Mouse (Mus musculus) CD4-positive, CD25-positive, alpha-beta regulatory T cell, adult 9 weeks (primary cell): ENCODE results near the gene 3425401B19Rik. TPM values are rescaled to one million over a fixed set of nuclear protein-coding genes. Genes with fewer than 3 reads are reported as not detected.

Experiments
- polyA plus RNA-seq: library from polyadenylated mRNA; unstranded; fragments of 100-300 nt; shearing (Covaris generic); gene quantifications from one replicate; pipeline ENCODE4 v1.2.1, GENCODE M21; 2017

The 3425401B19Rik gene
- polyA plus RNA-seq = not detected

DNA sequence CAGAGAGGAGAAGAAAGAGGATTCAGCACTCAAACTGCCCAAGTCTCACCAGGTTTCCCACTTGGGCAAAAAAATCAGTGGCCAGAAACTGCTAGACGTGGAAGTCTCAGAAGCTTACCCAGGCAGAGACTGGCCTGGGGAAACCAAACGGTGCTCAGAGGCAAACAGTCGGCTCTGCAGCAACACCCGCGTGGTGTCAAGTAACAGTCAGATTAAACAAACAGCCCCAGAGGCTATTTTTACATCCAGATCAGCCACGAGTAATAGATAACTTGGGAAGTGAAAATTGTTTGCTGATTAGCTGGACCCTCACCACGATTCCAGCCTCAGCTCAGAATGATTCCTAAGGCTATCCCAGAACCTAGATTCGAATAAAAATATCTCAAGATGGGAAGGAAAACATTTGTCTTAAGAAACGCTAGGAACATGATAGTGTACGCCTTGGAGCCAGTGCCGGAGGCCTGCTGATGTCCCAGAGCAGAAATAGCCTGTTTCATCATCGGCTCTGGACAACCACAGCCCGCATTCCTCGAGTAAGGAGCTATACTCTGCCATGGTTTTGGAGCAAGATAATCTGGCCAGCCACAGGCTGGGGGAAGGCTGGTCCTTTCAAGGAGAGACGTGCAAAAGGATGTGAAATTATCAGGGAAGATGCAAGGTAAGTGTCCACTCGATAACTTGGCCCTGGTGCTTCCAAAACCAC lies at the start of gene 3425401B19Rik:
TSS of gene 3425401B19Rik (minus strand) at position 170 of the 703 bp plus-strand sequence.

Other genes starting within 250 kb of the 3425401B19Rik start
- gene Slc18a3, start 220.4 kb downstream of the 3425401B19Rik start, polyA plus RNA-seq = not detected
- gene Chat, start 219.3 kb downstream of the 3425401B19Rik start, polyA plus RNA-seq = not detected
- gene Ercc6, start 171.8 kb downstream of the 3425401B19Rik start, polyA plus RNA-seq = 40.8 TPM
- not detected for gene Prrxl1, start 85.9 kb downstream of the 3425401B19Rik start, polyA plus RNA-seq
- 3.8 TPM for gene Tmem273, start 100.7 kb upstream of the 3425401B19Rik start, polyA plus RNA-seq
- not detected for gene Fam170b, start 148.7 kb upstream of the 3425401B19Rik start, polyA plus RNA-seq
- gene Vstm4, start 171.5 kb upstream of the 3425401B19Rik start, polyA plus RNA-seq = not detected